Mouse (Mus musculus): ENCODE results near the gene Sept5. TPM values are rescaled to one million over a fixed set of nuclear protein-coding genes. Genes with fewer than 3 reads are reported as not detected.

Gene Sept5
- polyA plus RNA-seq, 1 experiment from 2014 or later, result 18.9 TPM

DNA sequence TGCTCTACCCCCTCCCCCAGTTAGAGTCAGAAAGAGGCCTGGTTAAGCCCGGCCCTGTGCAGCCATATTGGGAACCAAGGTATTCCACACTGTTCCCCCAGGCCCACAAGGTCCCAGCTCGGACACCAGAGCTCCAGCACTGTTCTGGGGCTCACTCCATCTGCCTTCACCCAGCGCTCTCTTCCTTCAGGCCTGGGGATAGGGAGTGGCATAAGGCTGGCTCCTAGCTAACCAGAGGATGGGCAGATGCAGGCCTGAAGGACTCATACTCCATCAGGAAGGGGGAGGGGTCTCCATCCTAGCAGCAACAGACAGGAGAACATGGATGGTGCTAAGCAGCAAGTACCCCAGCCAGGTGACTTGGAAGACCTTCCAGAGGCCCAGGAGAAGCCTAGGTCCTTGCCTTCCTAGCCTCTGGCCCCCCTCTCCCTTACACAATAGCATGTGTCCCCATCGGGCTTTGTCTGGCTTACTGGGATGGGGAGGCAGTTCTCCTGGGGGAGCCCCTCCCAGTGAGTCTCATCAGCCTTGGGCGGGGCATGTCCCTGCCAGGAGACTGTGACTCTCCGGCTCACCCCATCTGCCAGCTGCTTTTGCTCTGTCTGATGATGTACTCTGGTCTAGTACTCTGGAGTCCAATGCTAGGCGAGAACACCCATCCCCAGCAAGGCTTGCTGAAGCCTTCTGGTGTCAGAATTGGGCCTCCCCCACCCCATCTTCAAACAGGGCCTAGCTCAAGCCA lies 1.4 kb downstream of the Sept5 start:
- H3K4me3 ChIP-seq (ENCODE audit: low read depth, low read length), result peak overlapping the region; percentile 64
- H3K4me1 ChIP-seq (ENCODE audit: control insufficient read depth, insufficient read depth, low read length), result peaks cover 20% of the 10 kb centered on the region; the same call in 1 of the 2 replicates
- peak overlapping the region; percentile 81 for H3K4me2 ChIP-seq (replicated peaks; ENCODE audit: low read depth, low read length)
- peaks cover 25% of the 10 kb centered on the region for H3K27me3 ChIP-seq (ENCODE audit: control insufficient read depth, insufficient read depth, low read length)
- no peaks in the 10 kb centered on the region for H3K9me3 ChIP-seq (ENCODE audit: control insufficient read depth, low read depth, low read length)
- 66% methylated on average over 7 of the region's 7 CpGs for WGBS
- H3K27ac ChIP-seq (ENCODE audit: low read length), result no peak overlapping the region
- H3K9ac ChIP-seq (replicated peaks; ENCODE audit: low read depth, low read length), result 0 out of 2 replicates have a peak overlapping the region, but pooled peaks have one; percentile 18
- ATAC-seq (ENCODE audit: insufficient number of reproducible peaks, insufficient read depth, low FRiP score, low read depth), result no peak
- no peaks in the 10 kb centered on the region for H3K36me3 ChIP-seq (ENCODE audit: control insufficient read depth, insufficient read depth, low read length)

DNA sequence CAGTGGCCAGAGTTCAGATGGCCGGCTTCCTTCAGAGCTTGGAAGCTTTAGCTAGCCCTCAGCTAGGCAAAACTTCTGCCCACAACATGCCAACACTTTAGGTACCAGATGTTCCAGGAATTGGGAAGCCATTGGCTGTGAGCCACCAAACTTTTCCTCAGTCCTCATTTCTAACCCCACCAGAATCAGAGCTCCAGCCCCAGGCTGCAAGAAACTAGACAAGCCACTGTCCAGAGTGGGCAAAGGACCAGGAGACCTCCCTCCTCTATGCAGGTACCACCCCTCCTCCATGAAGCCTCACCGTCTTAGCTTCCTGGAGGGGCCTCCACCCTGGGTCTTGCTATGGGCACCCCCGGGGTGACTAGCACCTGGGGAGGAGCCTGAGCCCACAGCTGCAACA lies 2.6 kb downstream of the Sept5 start:
- Histone ChIP-seq H3K9me3 (ENCODE audit: control insufficient read depth, low read depth, low read length) (no peaks in the 10 kb centered on the region), H3K27me3 (ENCODE audit: control insufficient read depth, insufficient read depth, low read length) (peaks cover 38% of the 10 kb centered on the region), H3K4me3 (ENCODE audit: low read depth, low read length) (peak overlapping the region; percentile 42), H3K9ac (replicated peaks; ENCODE audit: low read depth, low read length) (no peak overlapping the region), H3K4me1 (ENCODE audit: control insufficient read depth, insufficient read depth, low read length) (peaks cover 20% of the 10 kb centered on the region), H3K27ac (ENCODE audit: low read length) (no peak overlapping the region), H3K4me2 (replicated peaks; ENCODE audit: low read depth, low read length) (0 out of 2 replicates have a peak overlapping the region, but pooled peaks have one; percentile 79), H3K36me3 (ENCODE audit: control insufficient read depth, insufficient read depth, low read length) (peaks cover 2% of the 10 kb centered on the region; the same call in 1 of the 2 replicates)
- WGBS, result 50% methylated on average over 3 of the region's 3 CpGs
- no peak for ATAC-seq (ENCODE audit: insufficient number of reproducible peaks, insufficient read depth, low FRiP score, low read depth)

DNA sequence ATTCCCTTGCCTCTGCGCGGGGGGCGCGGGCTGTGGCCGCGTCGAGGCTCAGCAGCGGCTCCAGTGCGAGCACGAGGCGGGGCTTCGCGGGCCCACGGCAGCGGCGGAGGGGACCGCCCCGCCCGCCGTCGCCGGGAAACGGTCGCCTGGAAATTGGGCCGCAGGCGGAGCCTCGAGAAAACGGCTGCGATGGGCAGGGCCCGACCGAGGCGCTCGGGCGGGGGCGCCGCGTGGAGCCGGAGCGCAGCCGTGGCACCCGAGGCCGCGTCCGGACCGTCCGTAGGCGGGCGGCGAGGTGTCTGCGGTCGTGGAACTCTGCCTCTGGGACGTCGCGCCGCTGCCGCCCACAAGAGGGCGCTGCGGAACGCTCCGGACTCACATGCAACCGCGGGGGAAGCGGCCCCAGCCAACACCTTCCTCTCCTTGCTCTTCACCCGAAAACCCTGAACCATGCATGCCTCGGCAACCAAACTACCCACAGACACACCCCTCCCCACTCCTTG lies 3.3 kb downstream of the Sept5 start, which contains the start of gene Gm49601:
Gene Gm49601, minus strand, starts transcription at position 52 of the 503 bp plus-strand sequence.
- peaks cover 45% of the 10 kb centered on the region for H3K27me3 ChIP-seq (ENCODE audit: control insufficient read depth, insufficient read depth, low read length)
- under 1% methylated on average over 59 of the region's 65 CpGs for WGBS
- ATAC-seq (ENCODE audit: insufficient number of reproducible peaks, insufficient read depth, low FRiP score, low read depth), result peak; percentile 59; the same call in 1 of the 2 replicates

DNA sequence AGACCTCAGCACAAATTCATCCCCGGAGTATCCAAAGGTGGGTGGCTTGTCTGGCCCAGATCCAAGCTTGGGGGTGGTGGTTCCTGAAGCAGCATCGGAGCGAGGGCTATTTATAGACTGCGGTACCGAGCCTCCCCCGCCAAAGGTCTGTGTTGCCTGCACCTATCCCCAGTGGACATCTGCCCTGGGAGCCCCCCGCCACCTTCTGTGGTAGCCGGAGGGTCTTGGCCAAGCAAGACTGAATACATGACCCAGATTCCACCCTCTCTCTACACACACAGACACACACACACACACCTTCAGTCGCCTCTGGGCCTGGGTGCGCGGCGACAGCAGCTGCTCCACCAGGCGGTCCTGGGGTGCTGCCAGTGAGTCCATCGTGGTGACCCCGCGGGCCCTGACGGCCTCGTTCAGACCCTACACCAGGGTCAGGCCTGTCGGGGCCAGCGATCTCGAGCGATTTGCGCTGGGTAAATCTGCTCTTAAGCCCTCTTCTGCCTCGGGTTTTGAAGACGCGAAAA lies 3.9 kb downstream of the Sept5 start:
- H3K4me3 ChIP-seq (ENCODE audit: low read depth, low read length), result peak overlapping the region; percentile 42
- H3K4me2 ChIP-seq (replicated peaks; ENCODE audit: low read depth, low read length), result peak overlapping the region; percentile 79
- peaks cover 28% of the 10 kb centered on the region for H3K4me1 ChIP-seq (ENCODE audit: control insufficient read depth, insufficient read depth, low read length)
- peak overlapping the region; percentile 22; the same call in 1 of the 2 replicates for H3K9ac ChIP-seq (replicated peaks; ENCODE audit: low read depth, low read length)
- H3K36me3 ChIP-seq (ENCODE audit: control insufficient read depth, insufficient read depth, low read length), result peaks cover 2% of the 10 kb centered on the region; the same call in 1 of the 2 replicates
- H3K27me3 ChIP-seq (ENCODE audit: control insufficient read depth, insufficient read depth, low read length), result peaks cover 51% of the 10 kb centered on the region
- no peak overlapping the region for H3K27ac ChIP-seq (ENCODE audit: low read length)
- H3K9me3 ChIP-seq (ENCODE audit: control insufficient read depth, low read depth, low read length), result no peaks in the 10 kb centered on the region
- WGBS, result 20% methylated on average over 26 of the region's 26 CpGs
- no peak for ATAC-seq (ENCODE audit: insufficient number of reproducible peaks, insufficient read depth, low FRiP score, low read depth)

More for the DNA sequence above, 3.3 kb downstream of the Sept5 start, which contains the start of gene Gm49601:
- H3K36me3 ChIP-seq (ENCODE audit: control insufficient read depth, insufficient read depth, low read length), result peaks cover 2% of the 10 kb centered on the region; the same call in 1 of the 2 replicates
- H3K4me2 ChIP-seq (replicated peaks; ENCODE audit: low read depth, low read length), result peak within 1 kb of the TSS; percentile 79
- peaks cover 23% of the 10 kb centered on the region for H3K4me1 ChIP-seq (ENCODE audit: control insufficient read depth, insufficient read depth, low read length)
- H3K4me3 ChIP-seq (ENCODE audit: low read depth, low read length), result peak within 1 kb of the TSS; percentile 42
- H3K27ac ChIP-seq (ENCODE audit: low read length), result no peak within 1 kb of the TSS
- H3K9me3 ChIP-seq (ENCODE audit: control insufficient read depth, low read depth, low read length), result no peaks in the 10 kb centered on the region
- peak within 1 kb of the TSS; percentile 22; the same call in 1 of the 2 replicates for H3K9ac ChIP-seq (replicated peaks; ENCODE audit: low read depth, low read length)

DNA sequence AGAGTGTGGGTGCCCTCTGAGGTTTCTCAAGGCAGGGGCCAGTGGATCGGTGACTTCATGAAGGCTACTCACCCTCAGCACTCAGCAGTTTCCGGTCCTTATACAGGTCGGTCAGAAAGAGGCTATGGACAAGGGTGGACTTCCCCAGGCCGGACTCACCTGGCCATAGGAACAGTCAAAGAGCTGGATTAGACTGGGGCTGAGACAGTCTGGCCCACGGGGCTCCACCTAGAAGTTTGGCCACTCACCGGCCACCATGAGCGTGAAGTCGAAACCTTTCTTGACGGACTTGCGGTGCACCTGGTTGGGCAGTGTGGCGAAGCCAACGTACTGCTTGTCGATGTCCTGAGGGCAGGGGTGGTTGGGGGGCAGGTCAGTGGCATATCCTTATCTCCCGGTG lies 4.7 kb downstream of the Sept5 start:
- no peak overlapping the region for H3K9ac ChIP-seq (replicated peaks; ENCODE audit: low read depth, low read length)
- WGBS, result 63% methylated on average over 14 of the region's 14 CpGs
- H3K9me3 ChIP-seq (ENCODE audit: control insufficient read depth, low read depth, low read length), result no peaks in the 10 kb centered on the region
- peaks cover 28% of the 10 kb centered on the region for H3K4me1 ChIP-seq (ENCODE audit: control insufficient read depth, insufficient read depth, low read length)
- H3K4me3 ChIP-seq (ENCODE audit: low read depth, low read length), result no peak overlapping the region
- peaks cover 58% of the 10 kb centered on the region for H3K27me3 ChIP-seq (ENCODE audit: control insufficient read depth, insufficient read depth, low read length)
- H3K36me3 ChIP-seq (ENCODE audit: control insufficient read depth, insufficient read depth, low read length), result peaks cover 2% of the 10 kb centered on the region; the same call in 1 of the 2 replicates
- ATAC-seq (ENCODE audit: insufficient number of reproducible peaks, insufficient read depth, low FRiP score, low read depth), result no peak
- H3K27ac ChIP-seq (ENCODE audit: low read length), result no peak overlapping the region
- no peak overlapping the region for H3K4me2 ChIP-seq (replicated peaks; ENCODE audit: low read depth, low read length)

DNA sequence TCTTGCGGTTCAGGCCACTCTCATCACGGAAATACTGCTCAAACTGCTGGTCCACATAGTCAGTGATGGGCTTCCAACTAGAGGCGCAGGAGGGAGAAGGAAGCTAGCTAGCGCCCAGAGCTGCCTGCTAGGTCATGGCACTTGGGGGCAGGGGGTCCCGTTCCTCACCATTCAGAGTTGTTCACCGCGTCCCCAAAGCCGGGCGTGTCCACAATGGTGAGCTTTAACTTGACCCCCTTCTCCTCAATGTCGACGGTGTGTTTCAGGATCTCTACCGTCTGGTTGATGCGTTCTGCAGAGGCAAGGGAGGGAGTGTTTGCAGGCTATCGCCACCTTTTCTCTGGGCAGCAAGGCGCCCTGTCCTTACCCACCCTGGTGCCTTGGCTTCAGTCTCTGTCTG lies 5.1 kb downstream of the Sept5 start:
- Histone ChIP-seq H3K4me1 (ENCODE audit: control insufficient read depth, insufficient read depth, low read length) (peaks cover 28% of the 10 kb centered on the region), H3K9ac (replicated peaks; ENCODE audit: low read depth, low read length) (no peak overlapping the region), H3K27me3 (ENCODE audit: control insufficient read depth, insufficient read depth, low read length) (peaks cover 63% of the 10 kb centered on the region), H3K4me3 (ENCODE audit: low read depth, low read length) (no peak overlapping the region), H3K9me3 (ENCODE audit: control insufficient read depth, low read depth, low read length) (no peaks in the 10 kb centered on the region), H3K27ac (ENCODE audit: low read length) (no peak overlapping the region), H3K36me3 (ENCODE audit: control insufficient read depth, insufficient read depth, low read length) (peaks cover 2% of the 10 kb centered on the region; the same call in 1 of the 2 replicates), H3K4me2 (replicated peaks; ENCODE audit: low read depth, low read length) (no peak overlapping the region)
- WGBS, result 56% methylated on average over 15 of the region's 15 CpGs
- ATAC-seq (ENCODE audit: insufficient number of reproducible peaks, insufficient read depth, low FRiP score, low read depth), result no peak

DNA sequence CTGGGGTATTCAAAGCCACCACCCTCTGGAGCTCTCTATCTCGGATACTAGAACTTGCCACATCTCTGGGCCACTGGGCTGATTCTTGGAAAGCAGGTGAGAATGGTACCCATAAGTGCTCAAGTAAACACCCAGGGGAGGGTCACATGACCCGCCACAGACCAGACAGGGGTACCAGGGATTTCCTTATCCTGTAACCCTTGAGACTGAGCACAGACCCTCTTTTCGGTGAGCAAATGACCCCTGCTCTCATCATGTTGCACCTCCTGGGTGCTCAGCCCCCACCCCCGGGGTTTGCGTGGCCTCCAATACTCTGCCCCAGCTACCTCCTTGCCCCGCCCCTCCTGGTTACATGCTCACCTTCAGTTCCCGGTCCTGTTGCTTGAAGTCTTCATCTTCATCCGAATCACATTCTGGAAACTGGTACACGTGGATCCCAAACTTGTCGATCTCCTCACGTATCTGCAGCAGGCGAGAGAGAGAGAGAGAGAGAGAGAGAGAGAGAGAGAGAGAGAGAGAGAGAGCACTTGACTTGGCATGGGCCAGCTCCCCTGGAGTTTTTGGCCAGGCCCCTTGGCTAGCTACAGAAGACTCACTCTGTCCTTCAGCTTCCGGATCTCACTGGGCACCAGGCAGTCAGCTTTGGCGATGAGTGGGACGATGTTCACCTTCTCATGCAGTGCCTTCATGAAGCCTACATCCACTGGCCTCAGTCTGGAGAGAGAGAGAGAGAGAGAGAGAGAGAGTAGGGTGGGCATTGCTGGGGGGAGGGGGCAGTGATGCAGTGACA lies 5.8 kb downstream of the Sept5 start:
- H3K4me3 ChIP-seq (ENCODE audit: low read depth, low read length), result no peak overlapping the region
- H3K4me2 ChIP-seq (replicated peaks; ENCODE audit: low read depth, low read length), result no peak overlapping the region
- H3K4me1 ChIP-seq (ENCODE audit: control insufficient read depth, insufficient read depth, low read length), result peaks cover 25% of the 10 kb centered on the region
- no peak overlapping the region for H3K27ac ChIP-seq (ENCODE audit: low read length)
- ATAC-seq (ENCODE audit: insufficient number of reproducible peaks, insufficient read depth, low FRiP score, low read depth), result no peak
- no peak overlapping the region for H3K9ac ChIP-seq (replicated peaks; ENCODE audit: low read depth, low read length)
- H3K9me3 ChIP-seq (ENCODE audit: control insufficient read depth, low read depth, low read length), result no peaks in the 10 kb centered on the region
- peaks cover 2% of the 10 kb centered on the region; the same call in 1 of the 2 replicates for H3K36me3 ChIP-seq (ENCODE audit: control insufficient read depth, insufficient read depth, low read length)
- peaks cover 70% of the 10 kb centered on the region for H3K27me3 ChIP-seq (ENCODE audit: control insufficient read depth, insufficient read depth, low read length)
- 66% methylated on average over 15 of the region's 15 CpGs for WGBS
